ENCODE assay signal across 8 mouse cellular contexts in the genomic region with DNA sequence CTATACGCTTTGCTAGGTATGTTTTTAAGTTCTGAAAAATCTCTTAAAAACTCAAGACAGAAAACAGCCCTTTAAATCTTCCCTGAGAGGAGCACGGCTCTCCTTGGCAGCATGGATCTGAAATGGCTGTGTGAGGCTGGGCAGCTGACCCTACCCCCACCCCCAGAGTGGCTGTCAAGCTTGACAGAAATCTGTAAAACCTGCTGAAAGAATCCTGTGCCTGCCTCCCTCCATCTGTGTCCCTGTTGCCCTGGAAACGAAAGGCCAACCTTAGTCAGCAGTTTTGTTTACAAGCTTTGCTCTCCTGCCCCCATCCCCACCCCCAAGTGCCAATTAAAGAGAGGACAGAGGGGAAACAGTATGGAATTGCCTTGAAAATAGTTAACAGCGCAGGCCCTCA. TPM values are rescaled to one million over a fixed set of nuclear protein-coding genes. Genes with fewer than 3 reads are reported as not detected.
A peak's percentile ranks its signal among the peaks of the same experiment; 100 is the strongest.
DNase-seq lines count a peak whose midpoint lies in the region; ATAC-seq and TF ChIP-seq lines count a peak whose summit lies in the region.

No protein-coding gene starts in this region.

- no peak overlapping the region for H3K4me3 ChIP-seq in lung, embryonic 15.5 days
- H3K4me3 ChIP-seq in forebrain, embryonic 11.5 days (ENCODE audit: low read depth, low read length): no peak overlapping the region
- no peak overlapping the region for H3K4me3 ChIP-seq in neural tube, embryonic 14.5 days (ENCODE audit: low read depth, low read length)
- no peak overlapping the region for H3K4me3 ChIP-seq in thymus, adult 2 months (ENCODE audit: control insufficient read depth, insufficient read depth, low read length)
- no peak overlapping the region for H3K4me3 ChIP-seq in stomach, postnatal 0 days (ENCODE audit: low read depth, low read length)

- 45% methylated on average over 4 of the region's 4 CpGs for WGBS in lung, embryonic 15.5 days
- WGBS in forebrain, embryonic 11.5 days: 33% methylated on average over 4 of the region's 4 CpGs
- 35% methylated on average over 4 of the region's 4 CpGs for WGBS in neural tube, embryonic 14.5 days
- 79% methylated on average over 4 of the region's 4 CpGs for WGBS in thymus, adult 2 months
- WGBS in stomach, postnatal 0 days: 54% methylated on average over 4 of the region's 4 CpGs

- TF ChIP-seq CTCF in thymus, adult 2 months (IDR thresholded peaks at IDR 0.05; ENCODE audit: borderline replicate concordance, control insufficient read depth, extremely low read depth, insufficient read depth, low read length, poor library complexity): no peak
- TF ChIP-seq CTCF in stomach, postnatal 0 days (IDR thresholded peaks at IDR 0.05; ENCODE audit: low read depth): no peak

- no peak for TF ChIP-seq EP300 in stomach, postnatal 0 days (optimal IDR thresholded peaks at IDR 0.05)

- ATAC-seq in lung, embryonic 15.5 days (ENCODE audit: borderline replicate concordance, extremely low read depth, low FRiP score, low TSS enrichment): no peak
- ATAC-seq in forebrain, embryonic 11.5 days (replicated peaks; ENCODE audit: low FRiP score): peak; percentile 85
- peak; percentile 23; the same call in 1 of the 2 replicates for ATAC-seq in neural tube, embryonic 14.5 days (ENCODE audit: low read depth)
- ATAC-seq in stomach, postnatal 0 days (ENCODE audit: low FRiP score, low TSS enrichment): no peak

- no peak overlapping the region for H3K4me2 ChIP-seq in lung, embryonic 15.5 days
- H3K4me2 ChIP-seq in forebrain, embryonic 11.5 days (ENCODE audit: low read depth, low read length, severe bottlenecking): 0 out of 2 replicates have a peak overlapping the region, but pooled peaks have one; percentile 22
- H3K4me2 ChIP-seq in neural tube, embryonic 14.5 days (ENCODE audit: low read depth, low read length): no peak overlapping the region
- H3K4me2 ChIP-seq in stomach, postnatal 0 days (replicated peaks; ENCODE audit: low read depth): no peak overlapping the region

- H3K9me3 ChIP-seq in lung, embryonic 15.5 days: no peaks in the 10 kb centered on the region
- no peaks in the 10 kb centered on the region for H3K9me3 ChIP-seq in forebrain, embryonic 11.5 days (ENCODE audit: control insufficient read depth, low read length)
- no peaks in the 10 kb centered on the region for H3K9me3 ChIP-seq in neural tube, embryonic 14.5 days (ENCODE audit: control insufficient read depth, low read length)
- no peaks in the 10 kb centered on the region for H3K9me3 ChIP-seq in stomach, postnatal 0 days (ENCODE audit: control insufficient read depth, low read length)

- no peak for TF ChIP-seq POLR2A in thymus, adult 2 months (IDR thresholded peaks at IDR 0.05; ENCODE audit: control insufficient read depth, extremely low read depth, insufficient read depth, low read length, poor library complexity)

- DNase-seq in lung, postnatal 36 days: no peak
- peak; percentile 82 for DNase-seq in forebrain, embryonic 11.5 days (ENCODE audit: low spot score)
- peak; percentile 53 for DNase-seq in kidney, postnatal 10 days
- no peak for DNase-seq in thymus, adult 2 months
- no peak for DNase-seq in gastrocnemius, postnatal 10 days
- DNase-seq in stomach, postnatal 0 days (ENCODE audit: low spot score): no peak

- no peak overlapping the region for H3K9ac ChIP-seq in lung, embryonic 15.5 days
- no peak overlapping the region for H3K9ac ChIP-seq in forebrain, embryonic 11.5 days (ENCODE audit: low read length)
- no peak overlapping the region for H3K9ac ChIP-seq in neural tube, embryonic 14.5 days (replicated peaks; ENCODE audit: low read depth, low read length)
- no peak overlapping the region for H3K9ac ChIP-seq in stomach, postnatal 0 days (ENCODE audit: low read length)

- no peaks in the 10 kb centered on the region for H3K27me3 ChIP-seq in lung, embryonic 15.5 days
- no peaks in the 10 kb centered on the region for H3K27me3 ChIP-seq in forebrain, embryonic 11.5 days (ENCODE audit: control insufficient read depth, insufficient read depth, low read length)
- H3K27me3 ChIP-seq in neural tube, embryonic 14.5 days (ENCODE audit: control insufficient read depth, insufficient read depth, low read length): no peaks in the 10 kb centered on the region
- no peaks in the 10 kb centered on the region for H3K27me3 ChIP-seq in thymus, adult 2 months (ENCODE audit: control insufficient read depth, insufficient read depth, low read length)
- no peaks in the 10 kb centered on the region for H3K27me3 ChIP-seq in stomach, postnatal 0 days (ENCODE audit: control insufficient read depth, insufficient read depth, low read length)

- H3K36me3 ChIP-seq in lung, embryonic 15.5 days: peaks cover 8% of the 10 kb centered on the region; the same call in 1 of the 2 replicates
- H3K36me3 ChIP-seq in forebrain, embryonic 11.5 days (ENCODE audit: control insufficient read depth, insufficient read depth, low read length): no peaks in the 10 kb centered on the region
- H3K36me3 ChIP-seq in neural tube, embryonic 14.5 days (ENCODE audit: control insufficient read depth, insufficient read depth, low read length): no peaks in the 10 kb centered on the region
- H3K36me3 ChIP-seq in thymus, adult 2 months (ENCODE audit: control insufficient read depth, insufficient read depth, low read length): no peaks in the 10 kb centered on the region
- no peaks in the 10 kb centered on the region for H3K36me3 ChIP-seq in stomach, postnatal 0 days (ENCODE audit: control insufficient read depth, insufficient read depth, low read length)

- peak overlapping the region; percentile 86 for H3K27ac ChIP-seq in lung, embryonic 15.5 days
- peak overlapping the region; percentile 46; the same call in 1 of the 2 replicates for H3K27ac ChIP-seq in forebrain, embryonic 11.5 days (ENCODE audit: low read depth, low read length)
- no peak overlapping the region for H3K27ac ChIP-seq in neural tube, embryonic 14.5 days (ENCODE audit: low read depth, low read length)
- no peak overlapping the region for H3K27ac ChIP-seq in thymus, adult 2 months (ENCODE audit: control insufficient read depth, insufficient read depth, low read length)
- H3K27ac ChIP-seq in stomach, postnatal 0 days (replicated peaks): no peak overlapping the region

- peaks cover 36% of the 10 kb centered on the region for H3K4me1 ChIP-seq in lung, embryonic 15.5 days
- peaks cover 16% of the 10 kb centered on the region for H3K4me1 ChIP-seq in forebrain, embryonic 11.5 days (replicated peaks; ENCODE audit: control insufficient read depth, insufficient read depth, low read length)
- peaks cover 14% of the 10 kb centered on the region for H3K4me1 ChIP-seq in neural tube, embryonic 14.5 days (ENCODE audit: control insufficient read depth, insufficient read depth, low read length)
- H3K4me1 ChIP-seq in thymus, adult 2 months (replicated peaks; ENCODE audit: control insufficient read depth, insufficient read depth, low read length): no peaks in the 10 kb centered on the region
- peaks cover 6% of the 10 kb centered on the region; the same call in 1 of the 2 replicates for H3K4me1 ChIP-seq in stomach, postnatal 0 days (replicated peaks; ENCODE audit: control insufficient read depth, insufficient read depth)

RNA-seq across cellular contexts. Expression of a gene that starts 47.3 kb away (rescaled TPM):
- 0.41 and 0.52 TPM in 2 replicates for polyA plus RNA-seq in lung, embryonic 15.5 days (2015; fragmentation: Nextera tagmentation; extraction: Ambion mirVana)
- polyA plus RNA-seq in forebrain, embryonic 11.5 days (2014; fragmentation: Nextera tagmentation; extraction: Ambion mirVana): 0.20 TPM in 1 of 2 replicates, not detected in the other
- 1.5 and 1.6 TPM in 2 replicates for polyA plus RNA-seq in neural tube, embryonic 14.5 days (2014; fragmentation: Nextera tagmentation; extraction: Ambion mirVana)
- 0.08 and 0.27 TPM in 2 replicates for polyA plus RNA-seq in thymus, adult 2 months (2012; rRNA removed)
- total RNA-seq in gastrocnemius, postnatal 10 days (2021): not detected
- 12.9 and 13.2 TPM in 2 replicates for polyA plus RNA-seq in stomach, postnatal 0 days (2015; fragmentation: Nextera tagmentation; extraction: Ambion mirVana)

Comparison
In these comparisons a context has a peak if more than half of its experiments do, and no peak if none do; other contexts are left out.
1. ATAC-seq: peak in forebrain, embryonic 11.5 days (single experiment) and neural tube, embryonic 14.5 days (single experiment); none in lung, embryonic 15.5 days (single experiment) and stomach, postnatal 0 days (single experiment).
2. H3K27ac ChIP-seq: peak in lung, embryonic 15.5 days (single experiment) and forebrain, embryonic 11.5 days (single experiment); none in neural tube, embryonic 14.5 days (single experiment), thymus, adult 2 months (single experiment) and stomach, postnatal 0 days (single experiment).
3. DNase-seq: peak in forebrain, embryonic 11.5 days (single experiment) and kidney, postnatal 10 days (single experiment); none in lung, postnatal 36 days (single experiment), thymus, adult 2 months (single experiment), gastrocnemius, postnatal 10 days (single experiment) and stomach, postnatal 0 days (single experiment).